Mouse (Mus musculus): ENCODE results near the gene Arhgap45. TPM values are rescaled to one million over a fixed set of nuclear protein-coding genes. Genes with fewer than 3 reads are reported as not detected.
A peak's percentile ranks its signal among the peaks of the same experiment; 100 is the strongest.

Gene Arhgap45
- total RNA-seq (2021), result 1 to 10 TPM; 3.3 to 4.5 TPM

DNA sequence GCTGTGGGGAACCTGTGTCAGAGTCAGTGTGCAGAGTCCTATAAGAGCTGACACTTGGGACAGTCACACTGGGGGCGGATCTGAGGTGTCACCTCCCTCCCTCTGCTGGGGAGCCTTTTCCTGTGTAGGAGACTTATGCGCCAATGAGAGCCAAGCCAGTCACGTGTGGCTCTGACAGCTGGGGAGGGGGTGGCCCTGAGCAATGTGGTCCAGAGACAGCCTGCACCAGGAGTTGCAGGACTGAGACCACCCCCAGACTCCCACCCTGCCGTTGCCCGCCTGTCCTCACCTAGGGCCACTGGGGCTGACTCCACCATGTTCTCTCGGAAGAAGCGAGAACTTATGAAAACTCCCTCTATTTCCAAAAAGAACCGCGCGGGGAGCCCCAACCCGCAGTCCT lies at the start of gene Arhgap45:
Arhgap45 (plus strand) TSS at position 143 of the 400 bp plus-strand sequence.
- intact Hi-C loops (cut with DNase I), result no loop called here
- DNase-seq (ENCODE audit: extremely low spot score in 1 of 2, low spot score in 2 of 2), result peak in 1 of 2 experiments; percentile 51

DNA sequence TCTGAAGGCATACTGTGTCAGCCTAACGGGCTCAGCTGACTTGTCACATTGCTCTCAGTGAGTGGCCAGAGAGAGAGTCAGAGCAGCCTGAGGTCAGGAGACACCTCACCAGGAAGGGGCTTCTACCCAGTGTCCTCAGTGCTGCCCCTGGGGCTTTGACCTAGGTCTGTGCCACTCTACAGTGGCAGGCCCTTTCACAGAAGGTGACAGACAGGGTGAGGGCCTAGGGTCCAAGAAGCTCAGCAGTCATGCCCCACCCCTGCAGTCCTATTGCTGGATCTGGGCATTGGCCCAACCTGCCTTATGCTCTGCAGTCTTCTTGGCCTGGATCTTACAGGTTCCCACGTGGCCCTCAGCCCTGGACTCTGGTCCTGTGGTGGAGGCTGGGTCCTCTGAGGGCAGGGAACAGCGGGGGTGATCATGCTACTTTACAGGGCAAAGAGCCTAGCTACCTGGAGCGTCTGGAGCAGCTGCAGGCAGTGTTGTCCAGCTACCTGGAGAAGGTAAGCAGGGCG lies 49.5 kb upstream of the Arhgap45 start:
- no peak for DNase-seq (ENCODE audit: extremely low spot score in 1 of 2, low spot score in 2 of 2)
- intact Hi-C loops (cut with DNase I), result no loop called here

DNA sequence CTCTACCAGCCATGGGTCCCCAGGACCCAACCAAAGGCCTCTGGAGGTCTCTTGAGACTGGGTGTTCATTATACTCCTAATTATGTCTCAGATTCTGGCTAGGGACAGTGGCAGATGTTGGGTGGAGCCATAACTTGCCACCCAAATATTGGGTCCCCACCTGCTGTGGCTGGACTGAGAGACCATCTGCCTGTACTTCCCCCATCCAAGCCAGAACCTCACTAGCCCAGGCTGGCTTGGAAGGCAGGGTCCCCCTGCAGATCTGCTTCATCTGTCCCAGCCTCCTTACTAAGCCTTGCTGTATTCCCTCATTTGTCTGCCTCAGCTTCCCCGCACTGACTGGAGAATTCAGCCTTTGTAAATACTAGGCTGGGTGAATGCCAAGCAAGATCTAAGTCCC lies 48.3 kb upstream of the Arhgap45 start:
- intact Hi-C loops (cut with DNase I), result no loop called here
- DNase-seq (ENCODE audit: extremely low spot score in 1 of 2, low spot score in 2 of 2), result no peak

DNA sequence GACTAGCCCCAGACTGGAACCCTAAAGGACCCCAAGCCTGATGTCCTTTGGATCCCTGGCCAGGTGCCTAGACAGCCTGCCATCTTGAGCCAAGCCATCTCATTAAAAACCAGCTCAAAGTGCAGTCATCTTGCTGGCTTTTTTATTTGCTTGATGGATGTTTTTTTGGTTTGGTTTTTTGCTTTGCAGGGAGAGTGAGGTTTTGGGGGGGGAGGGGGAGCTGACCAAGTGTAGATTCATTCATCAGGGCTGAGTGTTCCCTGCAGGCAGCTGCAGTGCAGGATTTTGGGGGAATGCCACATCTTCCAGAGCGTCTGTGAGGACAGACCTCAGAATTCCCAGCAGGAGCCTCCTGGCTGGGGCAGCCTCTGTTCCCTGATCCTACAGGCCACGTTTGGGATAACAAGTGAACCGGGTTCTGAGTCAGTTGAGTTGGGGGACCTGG lies 47.3 kb upstream of the Arhgap45 start:
- DNase-seq (ENCODE audit: extremely low spot score in 1 of 2, low spot score in 2 of 2), result no peak
- intact Hi-C loops (cut with DNase I), result no loop called here

DNA sequence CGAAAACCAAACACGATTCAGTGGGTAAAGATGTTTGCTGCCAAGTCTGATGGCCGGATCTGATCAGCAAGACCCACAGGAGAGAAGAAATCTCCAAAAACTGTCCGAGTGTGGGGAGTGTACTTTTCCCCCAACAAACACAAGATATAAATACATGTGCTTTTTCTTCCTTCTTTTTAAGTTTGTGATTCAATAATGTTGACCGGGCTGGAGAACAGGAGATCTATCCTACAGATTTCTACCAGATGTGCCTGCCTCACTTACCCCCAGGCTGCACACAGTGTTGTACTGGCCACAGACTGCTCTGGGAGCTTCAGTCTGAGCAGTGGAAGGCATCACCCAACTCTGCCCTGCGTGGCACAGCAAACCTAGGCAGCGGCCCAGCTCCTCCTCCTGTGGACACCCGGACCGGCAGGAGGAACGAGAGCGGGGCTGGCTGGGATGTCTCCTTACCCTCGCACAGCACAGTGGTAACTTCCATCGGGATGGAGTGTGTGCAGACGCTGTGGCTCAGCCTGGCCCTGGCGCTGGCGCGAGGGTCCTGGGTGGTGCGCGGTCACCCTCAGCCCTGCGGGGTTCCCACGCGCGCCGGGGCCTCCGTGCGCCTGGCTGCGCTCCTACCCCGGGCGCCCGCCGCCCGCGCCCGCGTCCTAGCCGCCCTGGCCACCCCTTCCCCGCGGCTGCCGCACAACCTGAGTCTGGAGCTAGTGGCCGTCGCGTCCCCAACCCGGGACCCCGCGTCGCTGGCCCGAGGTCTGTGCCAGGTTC lies 45.9 kb upstream of the Arhgap45 start, which contains the start of gene Grin3b:
Grin3b (plus strand) TSS at position 301 of the 768 bp plus-strand sequence.
- intact Hi-C loops (cut with DNase I), result no loop called here
- DNase-seq (ENCODE audit: extremely low spot score in 1 of 2, low spot score in 2 of 2), result no peak

DNA sequence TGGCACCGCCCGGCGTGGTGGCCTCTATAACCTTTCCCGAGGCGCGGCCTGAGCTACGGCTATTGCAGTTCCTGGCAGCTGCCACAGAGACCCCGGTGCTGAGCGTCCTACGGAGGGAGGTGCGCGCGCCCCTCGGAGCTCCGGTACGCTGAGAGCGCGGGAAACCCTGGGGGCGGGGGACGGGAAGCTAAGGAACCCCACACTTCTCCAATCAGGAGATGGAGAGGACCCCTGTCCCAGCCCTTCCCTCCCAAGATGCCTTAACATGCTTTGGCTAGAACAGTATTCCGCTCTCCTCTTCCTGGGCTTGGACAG lies 45.3 kb upstream of the Arhgap45 start:
- DNase-seq (ENCODE audit: extremely low spot score in 1 of 2, low spot score in 2 of 2), result no peak
- intact Hi-C loops (cut with DNase I), result no loop called here

DNA sequence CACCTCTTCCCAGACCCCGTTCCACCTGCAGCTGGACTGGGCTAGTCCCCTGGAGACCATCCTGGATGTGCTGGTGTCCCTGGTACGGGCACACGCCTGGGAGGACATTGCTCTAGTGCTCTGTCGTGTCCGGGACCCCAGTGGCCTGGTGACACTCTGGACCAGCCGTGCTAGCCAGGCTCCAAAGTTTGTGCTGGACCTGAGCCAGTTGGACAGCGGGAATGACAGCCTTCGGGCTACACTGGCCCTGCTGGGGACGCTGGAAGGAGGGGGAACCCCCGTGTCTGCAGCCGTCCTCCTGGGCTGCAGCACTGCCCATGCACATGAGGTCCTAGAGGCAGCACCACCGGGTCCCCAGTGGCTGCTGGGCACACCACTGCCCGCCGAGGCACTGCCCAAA lies 43.6 kb upstream of the Arhgap45 start:
- intact Hi-C loops (cut with DNase I), result no loop called here
- peak in 1 of 2 experiments; percentile 70 for DNase-seq (ENCODE audit: extremely low spot score in 1 of 2, low spot score in 2 of 2)

DNA sequence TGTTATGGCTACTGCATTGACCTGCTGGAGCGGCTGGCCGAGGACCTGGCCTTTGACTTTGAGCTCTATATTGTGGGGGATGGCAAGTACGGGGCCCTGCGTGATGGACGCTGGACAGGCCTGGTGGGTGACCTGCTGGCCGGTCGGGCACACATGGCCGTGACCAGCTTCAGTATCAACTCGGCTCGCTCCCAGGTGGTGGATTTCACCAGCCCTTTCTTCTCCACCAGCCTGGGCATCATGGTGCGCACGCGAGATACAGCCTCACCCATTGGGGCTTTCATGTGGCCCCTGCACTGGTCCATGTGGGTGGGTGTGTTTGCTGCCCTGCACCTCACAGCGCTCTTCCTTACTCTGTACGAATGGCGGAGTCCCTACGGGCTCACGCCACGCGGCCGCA lies 42.4 kb upstream of the Arhgap45 start:
- intact Hi-C loops (cut with DNase I), result no loop called here
- no peak for DNase-seq (ENCODE audit: extremely low spot score in 1 of 2, low spot score in 2 of 2)

DNA sequence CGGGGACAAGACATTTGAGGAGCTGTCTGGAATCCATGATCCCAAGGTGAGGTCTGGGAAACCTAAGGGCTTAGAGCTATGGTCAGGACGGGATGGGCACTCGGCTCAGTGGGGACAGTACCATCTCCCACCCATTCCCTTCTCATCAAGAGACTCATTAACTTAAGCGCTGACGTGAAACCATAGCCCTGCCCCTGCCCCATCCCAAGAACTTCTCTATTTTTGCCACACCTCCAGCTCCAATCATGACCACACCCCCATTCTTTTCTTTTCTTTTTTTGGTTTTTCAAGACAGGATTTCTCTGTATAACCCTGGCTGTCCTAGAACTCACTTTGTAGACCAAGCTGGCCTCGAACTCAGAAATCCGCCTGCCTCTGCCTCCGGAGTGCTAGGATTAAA lies 41.8 kb upstream of the Arhgap45 start:
- DNase-seq (ENCODE audit: extremely low spot score in 1 of 2, low spot score in 2 of 2), result no peak
- intact Hi-C loops (cut with DNase I), result no loop called here

DNA sequence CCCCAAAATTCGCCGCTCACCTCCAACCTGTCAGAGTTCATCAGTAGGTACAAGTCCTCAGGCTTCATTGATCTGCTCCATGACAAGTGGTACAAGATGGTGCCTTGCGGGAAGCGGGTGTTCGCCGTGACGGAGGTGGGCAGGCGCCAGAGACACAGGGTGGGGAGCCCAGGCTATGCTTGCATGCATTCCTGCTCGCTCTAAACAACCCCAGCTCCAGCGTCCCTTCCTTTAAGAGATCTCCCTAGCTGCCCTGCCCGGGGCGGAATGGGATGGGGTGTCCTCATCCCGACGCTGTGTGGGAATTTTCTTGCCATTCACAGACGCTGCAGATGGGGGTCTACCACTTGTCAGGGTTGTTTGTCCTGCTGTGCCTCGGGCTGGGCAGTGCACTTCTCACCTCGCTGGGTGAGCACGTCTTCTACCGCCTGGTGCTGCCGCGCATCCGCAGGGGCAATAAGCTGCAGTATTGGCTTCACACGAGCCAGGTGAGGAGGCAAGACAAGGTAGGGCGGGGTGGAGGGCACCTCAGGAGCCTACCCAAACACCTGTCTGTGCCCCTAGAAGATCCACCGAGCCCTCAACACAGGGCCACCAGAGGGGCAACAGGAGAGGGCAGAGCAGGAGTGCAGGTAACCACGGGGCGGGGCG lies 40.3 kb upstream of the Arhgap45 start:
- no peak for DNase-seq (ENCODE audit: extremely low spot score in 1 of 2, low spot score in 2 of 2)
- intact Hi-C loops (cut with DNase I), result no loop called here

DNA sequence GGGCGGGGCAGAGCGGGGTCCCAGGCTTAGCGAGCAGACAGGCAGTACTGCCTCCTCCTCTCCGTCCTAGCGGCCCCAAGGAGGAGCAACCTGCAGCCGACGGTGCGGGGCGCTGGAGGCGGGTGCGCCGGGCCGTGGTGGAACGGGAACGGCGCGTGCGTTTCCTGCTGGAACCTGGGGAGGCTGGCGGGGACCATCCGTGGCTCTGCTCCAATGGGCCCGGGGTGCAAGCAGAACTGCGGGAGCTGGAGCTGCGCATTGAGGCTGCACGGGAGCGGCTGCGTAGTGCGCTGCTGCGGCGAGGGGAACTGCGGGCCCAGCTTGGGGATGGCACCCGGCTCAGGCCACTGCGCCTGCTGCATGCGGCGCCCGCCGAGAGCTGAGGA lies 39.7 kb upstream of the Arhgap45 start:
- peak in 1 of 2 experiments; percentile 38 for DNase-seq (ENCODE audit: extremely low spot score in 1 of 2, low spot score in 2 of 2)
- intact Hi-C loops (cut with DNase I), result no loop called here

DNA sequence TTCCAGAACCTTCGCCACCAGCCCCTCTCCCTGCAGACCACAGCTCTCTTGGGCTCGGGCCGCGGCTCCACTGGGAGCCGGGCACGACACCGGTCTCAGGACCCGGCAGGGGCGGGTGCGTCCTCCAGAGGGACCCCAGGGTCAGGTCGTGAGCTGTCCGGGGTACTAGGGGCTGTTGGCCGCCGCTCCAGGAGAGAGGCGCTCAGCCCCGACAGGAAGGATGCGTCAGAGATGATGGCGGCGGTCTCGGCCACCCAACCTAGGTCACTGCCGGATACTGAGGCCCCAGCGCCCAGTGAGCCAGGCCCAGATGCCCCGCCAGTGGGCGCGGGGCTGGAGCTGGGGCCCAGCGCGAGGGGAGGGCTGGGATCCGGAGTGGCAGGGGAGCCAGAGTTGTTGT lies 39.1 kb upstream of the Arhgap45 start:
- DNase-seq (ENCODE audit: extremely low spot score in 1 of 2, low spot score in 2 of 2), result peak in 1 of 2 experiments; percentile 35
- intact Hi-C loops (cut with DNase I), result no loop called here

DNA sequence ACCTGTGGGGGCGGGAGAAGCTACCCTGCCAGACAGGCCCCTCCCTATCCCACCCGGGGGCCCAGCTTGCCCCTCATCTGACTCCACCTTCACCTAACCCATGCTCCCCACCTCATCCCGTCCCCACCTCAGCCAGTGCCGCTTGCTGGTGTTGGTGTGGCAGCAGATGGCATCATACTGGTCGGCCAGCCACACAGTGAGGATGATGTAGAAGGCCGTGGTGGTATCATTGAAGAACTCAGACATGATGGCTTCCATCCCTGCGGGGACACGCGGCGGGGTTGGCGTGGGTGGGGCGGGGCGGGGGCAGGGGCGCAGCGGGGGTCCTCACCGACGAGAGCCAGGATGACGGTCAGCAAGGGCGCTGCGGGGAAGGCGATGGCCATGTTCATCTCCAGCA lies 38.4 kb upstream of the Arhgap45 start:
- no peak for DNase-seq (ENCODE audit: extremely low spot score in 1 of 2, low spot score in 2 of 2)
- intact Hi-C loops (cut with DNase I), result no loop called here

DNA sequence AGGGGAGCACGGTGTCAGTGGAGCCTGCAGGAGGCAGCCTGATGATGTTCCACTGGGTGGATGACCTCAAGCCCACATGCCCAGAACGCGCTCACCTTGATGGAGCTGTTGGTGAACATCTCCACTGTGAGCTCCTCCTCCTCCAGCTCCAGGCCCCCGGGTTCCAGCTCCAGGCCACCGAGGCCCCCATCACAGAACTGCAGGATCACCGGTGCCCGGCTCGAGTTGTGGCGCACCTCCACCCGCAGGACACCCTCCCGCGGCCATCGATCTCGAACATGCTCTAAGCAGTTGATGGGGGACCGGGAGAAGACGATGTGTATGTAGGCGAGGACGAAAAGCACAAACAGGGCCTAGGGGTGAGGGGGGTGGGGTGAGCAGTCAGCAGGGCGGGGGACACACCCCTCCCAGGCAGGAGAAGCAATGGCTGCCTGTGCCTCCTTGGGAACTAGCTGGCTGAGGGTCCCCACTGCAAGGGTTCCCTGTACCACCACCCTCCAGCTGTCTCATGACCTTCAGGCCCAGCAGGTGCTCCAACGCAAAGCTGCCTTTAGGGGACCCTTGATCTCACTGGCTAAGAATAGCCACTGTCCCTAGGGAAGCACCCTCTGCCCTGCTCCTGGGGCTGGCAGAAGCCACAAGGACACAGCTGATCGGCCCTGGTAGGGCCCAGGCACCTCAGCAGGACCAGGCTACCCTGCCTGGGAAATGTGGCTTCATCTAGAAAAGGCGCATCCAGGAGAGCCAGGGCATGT lies 36.9 kb upstream of the Arhgap45 start:
- intact Hi-C loops (cut with DNase I), result loop anchor here (10.0 kb wide), 1 partner anchor 265 kb away; the partner anchor contains the start of gene Ndufs7

DNA sequence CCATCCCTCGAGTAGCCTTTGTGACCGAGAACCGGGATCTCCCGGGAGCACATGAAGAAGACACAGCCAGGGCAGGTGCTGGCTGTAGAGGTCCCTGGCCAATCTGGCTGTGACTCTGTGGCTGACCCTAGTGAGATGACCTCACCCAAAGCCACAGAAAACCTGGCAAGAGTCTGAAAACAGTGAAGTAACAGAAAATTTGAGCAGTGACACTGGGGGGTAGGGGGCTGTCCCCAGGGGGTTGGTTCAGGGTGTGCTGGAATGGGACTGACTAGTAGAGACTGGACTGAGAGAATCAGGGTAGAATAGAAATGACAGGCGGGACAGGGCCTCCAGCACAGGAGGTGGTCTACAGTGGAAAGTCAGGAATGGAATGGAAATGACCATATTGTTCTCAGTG lies 33.2 kb upstream of the Arhgap45 start:
- intact Hi-C loops (cut with DNase I), result loop anchor here (10.0 kb wide), 1 partner anchor 262 kb away; the partner anchor contains the start of gene Ndufs7
- DNase-seq (ENCODE audit: extremely low spot score in 1 of 2, low spot score in 2 of 2), result no peak

More for the DNA sequence above, 36.9 kb upstream of the Arhgap45 start:
- peak in 1 of 2 experiments; percentile 45 for DNase-seq (ENCODE audit: extremely low spot score in 1 of 2, low spot score in 2 of 2)

DNA sequence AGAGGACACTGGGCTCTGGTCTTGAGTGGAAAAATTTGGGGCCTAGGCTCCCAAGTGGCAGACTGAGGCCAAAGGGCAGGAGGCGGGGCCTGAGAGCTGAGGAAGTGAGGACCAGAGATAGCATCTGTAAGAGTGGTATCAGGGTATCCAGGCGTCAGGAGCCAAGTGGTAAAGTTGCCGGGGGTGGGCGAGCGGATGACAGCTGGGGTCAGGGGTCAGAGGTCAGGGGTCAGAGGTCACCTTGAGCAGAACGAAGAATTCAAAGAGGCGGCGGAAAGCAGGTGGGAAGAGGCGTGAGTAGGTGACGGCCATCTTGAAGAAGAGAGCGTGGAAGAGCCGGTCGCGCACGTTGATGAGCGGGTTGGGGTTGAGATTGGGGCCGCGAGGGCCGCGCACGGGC lies 32.8 kb upstream of the Arhgap45 start:
- peak; percentile 72 to 86 for DNase-seq (ENCODE audit: extremely low spot score in 1 of 2, low spot score in 2 of 2)
- intact Hi-C loops (cut with DNase I), result loop anchor here (10.0 kb wide), 1 partner anchor 261 kb away; the partner anchor contains the start of gene Ndufs7

DNA sequence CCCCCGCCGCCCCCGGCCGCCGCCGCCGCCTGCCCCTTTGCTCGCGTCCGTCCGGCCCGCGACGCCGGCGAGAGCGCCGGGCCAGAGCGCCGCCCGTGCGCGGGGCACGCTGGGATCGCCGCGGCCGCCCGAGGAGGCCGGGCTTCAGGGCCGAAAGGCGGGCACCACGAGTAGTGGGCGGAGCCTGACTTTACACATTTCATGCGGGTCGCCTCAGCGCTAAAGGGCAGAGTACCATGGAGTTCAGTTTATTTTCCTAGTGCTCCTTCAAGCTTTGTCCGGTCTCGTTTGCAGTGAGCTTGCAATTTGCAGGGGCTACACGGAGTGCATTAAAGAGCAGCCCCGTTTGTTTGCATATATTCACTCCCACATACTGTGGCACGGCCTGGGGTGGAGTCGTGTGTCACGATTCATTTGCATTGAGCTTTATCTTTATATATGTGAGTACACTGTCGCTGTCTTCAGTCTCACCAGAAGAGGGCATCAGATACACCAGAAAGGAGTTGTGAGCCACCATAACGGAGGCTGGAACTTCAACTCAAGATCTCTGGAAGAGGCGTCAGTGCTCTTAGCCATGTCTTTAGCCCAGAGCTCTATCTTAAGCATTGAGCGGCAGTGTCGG lies 32.1 kb upstream of the Arhgap45 start, which contains the start of gene Tmem259:
Tmem259 (minus strand) TSS at position 136 of the 622 bp plus-strand sequence.
- peak; percentile 76 to 92 for DNase-seq (ENCODE audit: extremely low spot score in 1 of 2, low spot score in 2 of 2)
- intact Hi-C loops (cut with DNase I), result loop anchor here (10.0 kb wide), 1 partner anchor 260 kb away; the partner anchor contains the start of gene Ndufs7

DNA sequence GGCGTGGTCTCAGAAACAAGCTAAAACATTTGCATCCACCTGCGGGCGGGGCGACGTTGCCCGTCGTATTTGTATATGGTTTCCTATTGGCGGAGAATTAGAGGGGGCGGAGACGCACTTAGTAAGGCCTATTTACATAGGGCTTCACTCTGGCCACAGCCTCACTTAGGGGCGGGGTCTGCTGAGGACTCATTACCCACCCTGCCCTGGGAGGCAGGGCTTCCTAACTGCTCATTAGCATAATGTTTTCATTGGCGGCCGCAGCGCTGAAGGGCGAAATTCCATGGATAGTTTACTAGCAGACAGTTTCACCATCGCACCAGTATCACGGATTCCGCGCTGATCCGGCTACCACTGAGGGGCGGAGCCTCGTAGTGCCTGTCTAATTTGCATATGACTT lies 31.6 kb upstream of the Arhgap45 start:
- intact Hi-C loops (cut with DNase I), result loop anchor here (5.0 to 10.0 kb wide), 3 partner anchors 52 to 260 kb away; partner anchors contain the start of genes Ndufs7, Polr2e and Stk11
- DNase-seq (ENCODE audit: extremely low spot score in 1 of 2, low spot score in 2 of 2), result peak; percentile 97 to 98

Measured in left cerebral cortex, postnatal 10 days (tissue).